Mouse (Mus musculus): ENCODE results near the gene Ereg. TPM values are rescaled to one million over a fixed set of nuclear protein-coding genes. Genes with fewer than 3 reads are reported as not detected.

Gene Ereg
- polyA plus RNA-seq, 1 experiment = not detected

DNA sequence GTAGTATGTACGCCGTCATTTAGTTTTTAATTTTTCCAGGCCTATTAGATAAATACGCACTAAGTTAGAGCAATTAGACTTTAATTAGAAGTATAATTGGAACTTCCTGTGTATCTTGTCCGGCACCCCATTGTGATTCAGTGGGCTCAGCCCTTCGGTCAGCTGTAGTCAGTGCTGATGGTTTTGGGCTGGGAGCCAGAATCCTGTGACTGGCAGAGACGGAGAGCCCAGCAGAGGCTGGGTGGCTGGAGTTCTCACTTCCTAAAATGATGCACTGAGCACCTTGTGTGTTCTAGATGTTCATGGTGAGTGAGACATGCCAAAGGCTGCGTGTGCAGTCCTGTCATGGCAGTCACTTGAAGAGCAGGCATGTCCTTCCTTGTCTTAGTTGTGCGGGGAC is 36.6 kb downstream of the Ereg start:
- Histone ChIP-seq H3K4me1 (ENCODE audit: control insufficient read depth, insufficient read depth, low read length) (no peaks in the 10 kb centered on the region), H3K27me3 (ENCODE audit: control insufficient read depth, insufficient read depth, low read length) (no peaks in the 10 kb centered on the region), H3K4me3 (ENCODE audit: control insufficient read depth, low read depth, low read length) (no peak overlapping the region), H3K27ac (ENCODE audit: control insufficient read depth, insufficient read depth, low read depth, low read length) (no peak overlapping the region), H3K36me3 (ENCODE audit: control insufficient read depth, insufficient read depth, low read length) (no peaks in the 10 kb centered on the region)
- TF ChIP-seq CTCF (IDR thresholded peaks at IDR 0.05; ENCODE audit: control insufficient read depth, insufficient read depth, insufficient replicate concordance, low read depth, low read length) (no peak), POLR2A (IDR thresholded peaks at IDR 0.05; ENCODE audit: control insufficient read depth, low read depth, low read length) (no peak)

GRCm38 (mm10) chr5:91113967-91114366 is 39.5 kb downstream of the Ereg start:
- TF ChIP-seq CTCF (IDR thresholded peaks at IDR 0.05; ENCODE audit: control insufficient read depth, insufficient read depth, insufficient replicate concordance, low read depth, low read length) (no peak), POLR2A (IDR thresholded peaks at IDR 0.05; ENCODE audit: control insufficient read depth, low read depth, low read length) (no peak)
- H3K27me3 ChIP-seq (ENCODE audit: control insufficient read depth, insufficient read depth, low read length) = no peaks in the 10 kb centered on the region
- H3K36me3 ChIP-seq (ENCODE audit: control insufficient read depth, insufficient read depth, low read length) = no peaks in the 10 kb centered on the region
- H3K4me1 ChIP-seq (ENCODE audit: control insufficient read depth, insufficient read depth, low read length) = no peaks in the 10 kb centered on the region
- H3K27ac ChIP-seq (ENCODE audit: control insufficient read depth, insufficient read depth, low read depth, low read length) = no peak overlapping the region
- H3K4me3 ChIP-seq (ENCODE audit: control insufficient read depth, low read depth, low read length) = no peak overlapping the region

DNA sequence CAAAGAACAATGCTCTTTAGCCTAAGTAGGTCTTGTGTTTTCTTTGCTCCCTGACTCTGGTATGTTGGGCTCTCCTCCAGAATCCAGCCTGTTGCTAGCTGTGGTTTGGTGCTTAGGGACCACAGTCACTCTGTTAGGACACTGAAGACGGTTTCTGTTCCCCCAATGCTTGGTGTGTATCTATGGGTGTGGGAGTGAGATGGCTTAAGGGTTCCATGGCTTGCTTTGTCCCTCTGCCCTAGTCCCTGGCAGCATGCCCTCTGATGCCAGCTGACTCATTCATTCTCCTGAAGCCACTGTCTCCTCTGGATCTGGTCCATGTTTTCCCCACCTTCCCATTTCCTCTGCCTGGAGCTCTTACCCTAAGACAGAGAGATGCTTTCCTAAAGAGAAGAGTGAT is 40.2 kb downstream of the Ereg start:
- H3K27me3 ChIP-seq (ENCODE audit: control insufficient read depth, insufficient read depth, low read length) = no peaks in the 10 kb centered on the region
- TF ChIP-seq CTCF (IDR thresholded peaks at IDR 0.05; ENCODE audit: control insufficient read depth, insufficient read depth, insufficient replicate concordance, low read depth, low read length) (no peak), POLR2A (IDR thresholded peaks at IDR 0.05; ENCODE audit: control insufficient read depth, low read depth, low read length) (no peak)
- no peak overlapping the region for H3K27ac ChIP-seq (ENCODE audit: control insufficient read depth, insufficient read depth, low read depth, low read length)
- H3K36me3 ChIP-seq (ENCODE audit: control insufficient read depth, insufficient read depth, low read length) = no peaks in the 10 kb centered on the region
- no peak overlapping the region for H3K4me3 ChIP-seq (ENCODE audit: control insufficient read depth, low read depth, low read length)
- H3K4me1 ChIP-seq (ENCODE audit: control insufficient read depth, insufficient read depth, low read length) = no peaks in the 10 kb centered on the region

DNA sequence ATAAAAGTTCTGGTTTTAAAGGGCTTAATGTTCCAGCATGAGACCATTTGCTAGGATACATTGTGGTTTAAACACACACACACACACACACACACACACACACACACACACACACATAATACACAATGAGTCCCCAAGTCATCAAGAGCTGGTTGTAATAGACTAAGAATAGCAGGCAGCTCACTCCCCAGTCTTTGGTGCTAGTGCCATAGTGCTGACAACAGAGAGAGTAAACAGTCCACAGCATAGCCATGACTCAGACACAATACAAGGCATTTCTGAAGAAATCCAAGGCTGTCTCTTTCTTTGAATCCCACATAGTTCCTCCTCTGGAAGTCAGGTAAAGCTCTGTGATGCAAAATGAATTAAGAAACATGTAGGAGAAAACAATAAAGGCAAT is 44.2 kb downstream of the Ereg start:
- Histone ChIP-seq H3K36me3 (ENCODE audit: control insufficient read depth, insufficient read depth, low read length) (no peaks in the 10 kb centered on the region), H3K4me3 (ENCODE audit: control insufficient read depth, low read depth, low read length) (no peak overlapping the region), H3K27ac (ENCODE audit: control insufficient read depth, insufficient read depth, low read depth, low read length) (no peak overlapping the region), H3K4me1 (ENCODE audit: control insufficient read depth, insufficient read depth, low read length) (no peaks in the 10 kb centered on the region), H3K27me3 (ENCODE audit: control insufficient read depth, insufficient read depth, low read length) (no peaks in the 10 kb centered on the region)
- no peak for TF ChIP-seq CTCF (IDR thresholded peaks at IDR 0.05; ENCODE audit: control insufficient read depth, insufficient read depth, insufficient replicate concordance, low read depth, low read length)
- TF ChIP-seq POLR2A (IDR thresholded peaks at IDR 0.05; ENCODE audit: control insufficient read depth, low read depth, low read length) = no peak

DNA sequence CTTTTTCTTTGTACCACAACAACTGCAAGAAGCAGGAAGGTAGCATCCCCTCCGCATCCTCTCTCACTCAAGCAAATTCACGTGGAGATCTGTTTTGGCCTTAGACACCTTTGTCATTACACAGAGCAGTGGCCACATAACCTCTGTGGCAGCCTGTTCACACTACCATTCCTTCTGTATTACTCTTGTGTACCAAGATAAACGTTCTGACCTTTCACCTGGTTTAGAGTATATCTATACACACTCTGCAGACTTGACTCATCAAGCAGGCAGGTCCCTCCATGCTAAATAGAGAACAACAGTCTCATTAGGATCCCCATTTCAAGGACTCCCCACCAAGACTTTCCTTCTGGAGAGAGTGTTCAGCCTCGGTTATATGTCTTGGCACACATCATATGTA is 49.0 kb downstream of the Ereg start:
- H3K27ac ChIP-seq (ENCODE audit: control insufficient read depth, insufficient read depth, low read depth, low read length) = no peak overlapping the region
- H3K27me3 ChIP-seq (ENCODE audit: control insufficient read depth, insufficient read depth, low read length) = no peaks in the 10 kb centered on the region
- TF ChIP-seq POLR2A (IDR thresholded peaks at IDR 0.05; ENCODE audit: control insufficient read depth, low read depth, low read length) (no peak), CTCF (IDR thresholded peaks at IDR 0.05; ENCODE audit: control insufficient read depth, insufficient read depth, insufficient replicate concordance, low read depth, low read length) (no peak)
- H3K36me3 ChIP-seq (ENCODE audit: control insufficient read depth, insufficient read depth, low read length) = no peaks in the 10 kb centered on the region
- no peaks in the 10 kb centered on the region for H3K4me1 ChIP-seq (ENCODE audit: control insufficient read depth, insufficient read depth, low read length)
- H3K4me3 ChIP-seq (ENCODE audit: control insufficient read depth, low read depth, low read length) = no peak overlapping the region

DNA sequence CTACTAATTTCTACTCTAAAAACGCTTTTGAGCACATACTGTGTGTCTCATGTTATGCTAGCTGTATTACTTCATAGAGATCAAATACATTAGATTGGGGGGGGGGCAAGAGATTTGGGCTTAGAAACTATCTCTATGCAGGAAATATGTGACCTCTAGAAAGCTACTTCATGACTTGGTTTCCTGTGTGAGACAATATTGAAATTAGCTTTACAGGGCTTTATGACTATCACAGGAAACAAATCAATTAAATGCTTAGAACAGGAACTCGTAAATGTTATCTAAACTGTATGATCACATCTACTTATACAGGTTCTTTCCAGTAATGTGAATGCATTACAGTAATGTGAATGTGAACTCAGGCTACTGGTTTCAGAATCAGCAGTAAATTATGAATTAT is 49.7 kb downstream of the Ereg start:
- TF ChIP-seq CTCF (IDR thresholded peaks at IDR 0.05; ENCODE audit: control insufficient read depth, insufficient read depth, insufficient replicate concordance, low read depth, low read length) = no peak
- no peak for TF ChIP-seq POLR2A (IDR thresholded peaks at IDR 0.05; ENCODE audit: control insufficient read depth, low read depth, low read length)
- Histone ChIP-seq H3K27me3 (ENCODE audit: control insufficient read depth, insufficient read depth, low read length) (no peaks in the 10 kb centered on the region), H3K4me3 (ENCODE audit: control insufficient read depth, low read depth, low read length) (no peak overlapping the region), H3K36me3 (ENCODE audit: control insufficient read depth, insufficient read depth, low read length) (no peaks in the 10 kb centered on the region), H3K27ac (ENCODE audit: control insufficient read depth, insufficient read depth, low read depth, low read length) (no peak overlapping the region), H3K4me1 (ENCODE audit: control insufficient read depth, insufficient read depth, low read length) (no peaks in the 10 kb centered on the region)

DNA sequence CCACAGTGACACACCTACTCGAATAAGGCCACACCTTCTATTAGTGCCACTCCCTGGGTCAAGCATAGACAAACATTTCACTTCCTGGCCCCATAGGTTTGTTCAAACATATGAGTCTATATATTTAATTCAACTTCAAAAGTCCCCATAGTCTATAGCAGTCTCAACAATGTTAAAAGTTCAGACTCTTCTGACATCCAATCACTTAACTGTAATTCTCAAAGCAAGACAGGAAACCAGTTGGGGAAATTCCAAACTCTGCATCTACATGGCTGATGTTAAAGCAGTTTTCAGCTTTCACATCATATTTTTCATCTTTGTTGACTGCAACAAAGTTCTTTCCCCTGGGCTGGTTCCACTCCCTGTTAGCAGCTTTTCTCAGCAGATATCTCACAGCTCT is 52.2 kb downstream of the Ereg start:
- no peaks in the 10 kb centered on the region for H3K36me3 ChIP-seq (ENCODE audit: control insufficient read depth, insufficient read depth, low read length)
- H3K4me3 ChIP-seq (ENCODE audit: control insufficient read depth, low read depth, low read length) = no peak overlapping the region
- no peaks in the 10 kb centered on the region for H3K4me1 ChIP-seq (ENCODE audit: control insufficient read depth, insufficient read depth, low read length)
- no peaks in the 10 kb centered on the region for H3K27me3 ChIP-seq (ENCODE audit: control insufficient read depth, insufficient read depth, low read length)
- H3K27ac ChIP-seq (ENCODE audit: control insufficient read depth, insufficient read depth, low read depth, low read length) = no peak overlapping the region
- no peak for TF ChIP-seq CTCF (IDR thresholded peaks at IDR 0.05; ENCODE audit: control insufficient read depth, insufficient read depth, insufficient replicate concordance, low read depth, low read length)
- TF ChIP-seq POLR2A (IDR thresholded peaks at IDR 0.05; ENCODE audit: control insufficient read depth, low read depth, low read length) = no peak

DNA sequence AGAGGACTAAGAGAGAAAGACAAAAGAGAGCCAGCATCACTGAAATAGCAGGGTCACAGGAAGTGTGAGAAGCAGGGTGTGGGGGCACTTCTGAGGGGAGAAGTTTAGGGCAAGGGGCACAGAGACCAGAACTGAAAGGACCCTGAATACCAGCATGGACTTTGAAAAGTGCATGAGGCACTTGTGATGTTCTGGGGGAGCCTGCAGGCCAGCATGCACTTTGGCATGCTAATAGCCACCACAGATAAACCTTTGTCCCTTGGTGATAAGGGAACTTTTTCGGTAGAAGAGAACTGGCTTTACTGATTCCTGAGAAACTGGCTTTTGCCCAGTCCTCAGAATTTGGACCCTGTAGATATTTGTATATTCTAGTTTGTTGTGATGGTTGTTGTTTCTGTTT is 60.5 kb downstream of the Ereg start:
- H3K36me3 ChIP-seq (ENCODE audit: control insufficient read depth, insufficient read depth, low read length) = no peaks in the 10 kb centered on the region
- H3K27ac ChIP-seq (ENCODE audit: control insufficient read depth, insufficient read depth, low read depth, low read length) = no peak overlapping the region
- peaks cover 7% of the 10 kb centered on the region for H3K4me1 ChIP-seq (ENCODE audit: control insufficient read depth, insufficient read depth, low read length)
- TF ChIP-seq POLR2A (IDR thresholded peaks at IDR 0.05; ENCODE audit: control insufficient read depth, low read depth, low read length) (no peak), CTCF (IDR thresholded peaks at IDR 0.05; ENCODE audit: control insufficient read depth, insufficient read depth, insufficient replicate concordance, low read depth, low read length) (no peak)
- peak overlapping the region; percentile 24 for H3K4me3 ChIP-seq (ENCODE audit: control insufficient read depth, low read depth, low read length)
- H3K27me3 ChIP-seq (ENCODE audit: control insufficient read depth, insufficient read depth, low read length) = no peaks in the 10 kb centered on the region

All from testis, adult 2 months (tissue).